Mouse (Mus musculus): ENCODE results near the gene Pin1.

GRCm38 (mm10) chr9:20685081-20685861, 33.4 kb downstream of the Pin1 start:
- TF ChIP-seq TAL1 (IDR thresholded peaks at IDR 0.05; ENCODE audit: low read length), result no peak
- no peak for TF ChIP-seq GATA1 (IDR thresholded peaks at IDR 0.05; ENCODE audit: low read length)
